Mouse (Mus musculus) lung, postnatal 0 days (tissue): Measurements from ENCODE around the gene Gm20403.

Experiments
- CTCF ChIP-seq: IDR thresholded peaks from 2 replicates; pipeline ENCODE4 v1.5.1; 2016; ENCODE audit warnings: antibody characterized with exemption, mild to moderate bottlenecking
- EP300 ChIP-seq: IDR thresholded peaks from 2 replicates; pipeline ENCODE4 v1.6.1; 2016; ENCODE audit warnings: antibody characterized with exemption, mild to moderate bottlenecking, control low read depth

- TF ChIP-seq CTCF: no peak
- TF ChIP-seq EP300: no peak
These were observed at the start of gene Gm20403 for GRCm38 (mm10) chr12:54986052-54986717.
